Mouse (Mus musculus) olfactory bulb, adult 2 months (tissue): ENCODE data around the gene Nt5c2. TPM values are rescaled to one million over a fixed set of nuclear protein-coding genes. Genes with fewer than 3 reads are reported as not detected.

Experiments
- H3K27ac ChIP-seq: fragments of 200-500 bp; 2 replicates; pipeline ENCODE4 v1.5.1; 2012; ENCODE audit warnings: low read depth, low read length; ENCODE audit not compliant: insufficient read depth
- H3K4me1 ChIP-seq: fragments of 200-500 bp; 2 replicates; pipeline ENCODE4 v1.6.1; 2012; ENCODE audit warnings: low read length; ENCODE audit not compliant: control insufficient read depth, insufficient read depth
- H3K4me3 ChIP-seq: fragments of 200-500 bp; 2 replicates; pipeline ENCODE4 v1.5.1; 2012; ENCODE audit warnings: mild to moderate bottlenecking, low read depth, low read length, moderate library complexity; ENCODE audit not compliant: insufficient read depth
- CTCF ChIP-seq: fragments of 200-500 bp; IDR thresholded peaks from 2 replicates; pipeline ENCODE4 v1.5.1; 2012; ENCODE audit warnings: low read depth, mild to moderate bottlenecking, low read length, moderate library complexity; ENCODE audit not compliant: insufficient read depth
- POLR2A ChIP-seq: fragments of 200-500 bp; IDR thresholded peaks from 2 replicates; pipeline ENCODE4 v1.6.1; 2012; ENCODE audit warnings: mild to moderate bottlenecking, low read depth, low read length, moderate library complexity; ENCODE audit not compliant: insufficient read depth
- WGBS: fragments of 180-500 bp; shearing (Covaris S2); methylation state at CpG from one replicate; pipeline ENCODE4 v1.1.7; 2018; 5-methylcytosine and 5-hydroxymethylcytosine counted together
- polyA plus RNA-seq: library from polyadenylated mRNA; stranded (reverse); fragments of >200 nt; gene quantifications from 2 replicates; pipeline ENCODE4 v1.2.4, GENCODE M21; 2012; ENCODE audit warnings: low replicate concordance; ENCODE audit not compliant: missing spikeins, insufficient read depth, insufficient read length

Nt5c2 gene
- polyA plus RNA-seq, 1 experiment, result not detected

GRCm38 (mm10) chr19:46869049-46869448 is 145.9 kb downstream of the Nt5c2 start:
- H3K4me3 ChIP-seq, result no peak overlapping the region
- WGBS, result 68% methylated on average over 11 of the region's 11 CpGs

GRCm38 (mm10) chr19:46865381-46865780 is 149.6 kb downstream of the Nt5c2 start:
- 70% methylated on average over 4 of the region's 4 CpGs for WGBS
- H3K4me3 ChIP-seq, result no peak overlapping the region
- H3K27ac ChIP-seq, result no peak overlapping the region
- H3K4me1 ChIP-seq, result peaks cover 17% of the 10 kb centered on the region
- TF ChIP-seq CTCF (no peak), POLR2A (no peak)

More at GRCm38 (mm10) chr19:46869049-46869448, 145.9 kb downstream of the Nt5c2 start:
- no peak for TF ChIP-seq POLR2A
- TF ChIP-seq CTCF, result no peak
- no peak overlapping the region for H3K27ac ChIP-seq
- peaks cover 19% of the 10 kb centered on the region for H3K4me1 ChIP-seq

GRCm38 (mm10) chr19:46864731-46865331 is 150.1 kb downstream of the Nt5c2 start:
- WGBS, result 74% methylated on average over 6 of the region's 6 CpGs
- no peak overlapping the region for H3K4me3 ChIP-seq
- no peak overlapping the region for H3K27ac ChIP-seq
- H3K4me1 ChIP-seq, result peaks cover 17% of the 10 kb centered on the region
- no peak for TF ChIP-seq POLR2A
- TF ChIP-seq CTCF, result no peak

GRCm38 (mm10) chr19:46864079-46864478 is 150.9 kb downstream of the Nt5c2 start:
- TF ChIP-seq POLR2A (no peak), CTCF (no peak)
- Histone ChIP-seq H3K4me1 (peaks cover 17% of the 10 kb centered on the region), H3K4me3 (no peak overlapping the region), H3K27ac (no peak overlapping the region)
- WGBS, result 64% methylated on average over 6 of the region's 6 CpGs

- TF ChIP-seq CTCF, result no peak
- no peak for TF ChIP-seq POLR2A
- 65% methylated on average over 17 of the region's 17 CpGs for whole genome bisulfite sequencing
- H3K4me1 ChIP-seq, result peaks cover 18% of the 10 kb centered on the region
- no peak overlapping the region for H3K4me3 ChIP-seq
- H3K27ac ChIP-seq, result peak overlapping the region; percentile 10; the same call in 1 of the 2 replicates
Measured at GRCm38 (mm10) chr19:46863236-46863927, 151.6 kb downstream of the Nt5c2 start.

GRCm38 (mm10) chr19:46862556-46862955 is 152.4 kb downstream of the Nt5c2 start:
- Histone ChIP-seq H3K4me1 (peaks cover 20% of the 10 kb centered on the region), H3K4me3 (no peak overlapping the region), H3K27ac (no peak overlapping the region)
- WGBS, result 59% methylated on average over 3 of the region's 3 CpGs
- TF ChIP-seq CTCF (no peak), POLR2A (no peak)

GRCm38 (mm10) chr19:46858200-46858599 is 156.8 kb downstream of the Nt5c2 start:
- 60% methylated on average over 7 of the region's 7 CpGs for WGBS
- no peak overlapping the region for H3K27ac ChIP-seq
- H3K4me1 ChIP-seq, result peaks cover 23% of the 10 kb centered on the region
- H3K4me3 ChIP-seq, result no peak overlapping the region
- TF ChIP-seq POLR2A (no peak), CTCF (no peak)

- Histone ChIP-seq H3K4me3 (no peak overlapping the region), H3K4me1 (peaks cover 19% of the 10 kb centered on the region), H3K27ac (no peak overlapping the region)
- no peak for TF ChIP-seq POLR2A
- TF ChIP-seq CTCF, result no peak
- 58% methylated on average over 9 of the region's 9 CpGs for WGBS
Measured at GRCm38 (mm10) chr19:46857277-46857989, 157.5 kb downstream of the Nt5c2 start.

- Histone ChIP-seq H3K4me3 (no peak overlapping the region), H3K4me1 (peaks cover 19% of the 10 kb centered on the region), H3K27ac (no peak overlapping the region)
- 28% methylated on average over 10 of the region's 10 CpGs for WGBS
- no peak for TF ChIP-seq CTCF
- TF ChIP-seq POLR2A, result no peak
Measured at GRCm38 (mm10) chr19:46856780-46857179, 158.2 kb downstream of the Nt5c2 start.
